Mouse (Mus musculus) forebrain, embryonic 10.5 days (tissue): ENCODE results near the gene Ifit3b. TPM values are rescaled to one million over a fixed set of nuclear protein-coding genes. Genes with fewer than 3 reads are reported as not detected.
"Not testable (repeated sequence)": the region's sequence is repeated elsewhere in the genome, so short reads cannot be mapped to it uniquely, and the experiment has no call there.

Source experiments
- DNase-seq: peaks from one replicate; pipeline ENCODE4 v3.0.0-alpha.2; 2017; ENCODE audit warnings: low spot score; ENCODE audit errors: extremely low spot score
- H3K27ac ChIP-seq: fragments of 300-500 bp; sonication (generic); 2 replicates; pipeline ENCODE4 v1.5.1; 2016; ENCODE audit warnings: mild to moderate bottlenecking
- H3K27me3 ChIP-seq: fragments of 300-500 bp; sonication (generic); 2 replicates; pipeline ENCODE4 v1.6.1; 2016; ENCODE audit warnings: mild to moderate bottlenecking; ENCODE audit not compliant: poor library complexity, severe bottlenecking
- H3K36me3 ChIP-seq: fragments of 300-500 bp; sonication (generic); replicated peaks from 2 replicates; pipeline ENCODE4 v1.6.1; 2016; ENCODE audit warnings: mild to moderate bottlenecking, moderate library complexity
- H3K4me1 ChIP-seq: fragments of 300-500 bp; sonication (generic); 2 replicates; pipeline ENCODE4 v1.6.1; 2016
- H3K4me3 ChIP-seq: fragments of 300-500 bp; sonication (generic); 2 replicates; pipeline ENCODE4 v1.5.1; 2016; ENCODE audit warnings: mild to moderate bottlenecking, moderate library complexity
- H3K9me3 ChIP-seq: fragments of 300-500 bp; sonication (generic); 2 replicates; pipeline ENCODE4 v1.6.1; 2016; ENCODE audit warnings: mild to moderate bottlenecking, moderate library complexity
- WGBS: fragments of 180-500 bp; shearing (Covaris S2); methylation state at CpG from one replicate; pipeline ENCODE4 v1.1.7; 2016; 5-methylcytosine and 5-hydroxymethylcytosine counted together
- polyA plus RNA-seq: library from polyadenylated mRNA; unstranded; fragments of >200 nt; fragmentation: Nextera tagmentation; extraction: Ambion mirVana; gene quantifications from 2 replicates; pipeline ENCODE4 v1.2.1, GENCODE M21; 2016

Gene Ifit3b
- polyA plus RNA-seq, result not detected in 2 replicates

- H3K27ac ChIP-seq, result not testable (repeated sequence)
Measured at GRCm38 (mm10) chr19:34607237-34608051, at the start of gene Ifit3b. Gene Ifit3b (plus strand): TSS chr19:34607970.

GRCm38 (mm10) chr19:34562556-34562955 lies 45.2 kb upstream of the Ifit3b start:
- Histone ChIP-seq H3K4me3 (no peak overlapping the region), H3K4me1 (peaks cover 11% of the 10 kb centered on the region), H3K27ac (no peak overlapping the region), H3K27me3 (no peaks in the 10 kb centered on the region), H3K9me3 (no peaks in the 10 kb centered on the region), H3K36me3 (no peaks in the 10 kb centered on the region)
- no peak for DNase-seq

More at GRCm38 (mm10) chr19:34607237-34608051, at the start of gene Ifit3b:
- not testable (repeated sequence) for H3K27me3 ChIP-seq, H3K9me3 ChIP-seq, DNase-seq, H3K4me1 ChIP-seq, H3K4me3 ChIP-seq, H3K36me3 ChIP-seq
- 65% methylated on average over 4 of the region's 4 CpGs for WGBS

GRCm38 (mm10) chr19:34566178-34566784 lies 41.5 kb upstream of the Ifit3b start:
- DNase-seq, result no peak
- H3K27ac ChIP-seq, result no peak overlapping the region
- no peaks in the 10 kb centered on the region for H3K9me3 ChIP-seq
- WGBS, result 85% methylated on average over 1 of the region's 1 CpGs
- no peaks in the 10 kb centered on the region for H3K27me3 ChIP-seq
- no peak overlapping the region for H3K4me3 ChIP-seq
- H3K36me3 ChIP-seq, result no peaks in the 10 kb centered on the region
- 0 out of 2 replicates have a peak, but pooled peaks cover 4% of the 10 kb centered on the region for H3K4me1 ChIP-seq

GRCm38 (mm10) chr19:34568988-34569895 lies 38.5 kb upstream of the Ifit3b start:
- Histone ChIP-seq H3K9me3 (no peaks in the 10 kb centered on the region), H3K4me1 (0 out of 2 replicates have a peak, but pooled peaks cover 4% of the 10 kb centered on the region), H3K36me3 (no peaks in the 10 kb centered on the region), H3K27ac (no peak overlapping the region), H3K4me3 (no peak overlapping the region), H3K27me3 (no peaks in the 10 kb centered on the region)
- DNase-seq, result no peak
- 78% methylated on average over 7 of the region's 7 CpGs for WGBS

GRCm38 (mm10) chr19:34569896-34570476 lies 37.8 kb upstream of the Ifit3b start:
- no peaks in the 10 kb centered on the region for H3K27me3 ChIP-seq

GRCm38 (mm10) chr19:34571080-34571479 lies 36.7 kb upstream of the Ifit3b start:
- H3K4me3 ChIP-seq, result no peak overlapping the region
- no peak for DNase-seq
- H3K4me1 ChIP-seq, result 0 out of 2 replicates have a peak, but pooled peaks cover 4% of the 10 kb centered on the region
- no peaks in the 10 kb centered on the region for H3K36me3 ChIP-seq
- H3K27me3 ChIP-seq, result no peaks in the 10 kb centered on the region
- WGBS, result 95% methylated on average over 1 of the region's 1 CpGs
- H3K27ac ChIP-seq, result no peak overlapping the region
- H3K9me3 ChIP-seq, result no peaks in the 10 kb centered on the region

More at GRCm38 (mm10) chr19:34569896-34570476, 37.8 kb upstream of the Ifit3b start:
- no peak for DNase-seq
- Histone ChIP-seq H3K27ac (no peak overlapping the region), H3K4me3 (no peak overlapping the region), H3K36me3 (no peaks in the 10 kb centered on the region), H3K4me1 (0 out of 2 replicates have a peak, but pooled peaks cover 4% of the 10 kb centered on the region), H3K9me3 (no peaks in the 10 kb centered on the region)
- WGBS, result 83% methylated on average over 4 of the region's 4 CpGs

- no peak overlapping the region for H3K4me3 ChIP-seq
- DNase-seq, result no peak
- WGBS, result 95% methylated on average over 5 of the region's 5 CpGs
Measured at GRCm38 (mm10) chr19:34573650-34574049, 34.1 kb upstream of the Ifit3b start.

GRCm38 (mm10) chr19:34577121-34577520 lies 30.6 kb upstream of the Ifit3b start:
- 79% methylated on average over 1 of the region's 1 CpGs for WGBS
- Histone ChIP-seq H3K36me3 (no peaks in the 10 kb centered on the region), H3K27me3 (no peaks in the 10 kb centered on the region), H3K4me3 (no peak overlapping the region), H3K4me1 (no peaks in the 10 kb centered on the region), H3K27ac (no peak overlapping the region), H3K9me3 (no peaks in the 10 kb centered on the region)
- DNase-seq, result no peak

More at GRCm38 (mm10) chr19:34573650-34574049, 34.1 kb upstream of the Ifit3b start:
- Histone ChIP-seq H3K27me3 (no peaks in the 10 kb centered on the region), H3K4me1 (0 out of 2 replicates have a peak, but pooled peaks cover 4% of the 10 kb centered on the region), H3K27ac (no peak overlapping the region), H3K9me3 (no peaks in the 10 kb centered on the region), H3K36me3 (no peaks in the 10 kb centered on the region)

GRCm38 (mm10) chr19:34582696-34583095 lies 25.1 kb upstream of the Ifit3b start:
- WGBS, result 94% methylated on average over 2 of the region's 2 CpGs
- H3K4me3 ChIP-seq, H3K36me3 ChIP-seq, H3K9me3 ChIP-seq, H3K27ac ChIP-seq, H3K27me3 ChIP-seq, H3K4me1 ChIP-seq, DNase-seq: not testable (repeated sequence)

GRCm38 (mm10) chr19:34583126-34583766 lies 24.5 kb upstream of the Ifit3b start, which contains the start of gene Ifit3:
Gene Ifit3 (plus strand): TSS chr19:34583531.
- H3K4me1 ChIP-seq, DNase-seq, H3K4me3 ChIP-seq, H3K9me3 ChIP-seq, H3K36me3 ChIP-seq, H3K27me3 ChIP-seq, H3K27ac ChIP-seq: not testable (repeated sequence)
- WGBS, result 77% methylated on average over 2 of the region's 2 CpGs

- H3K27ac ChIP-seq, H3K9me3 ChIP-seq, DNase-seq, H3K36me3 ChIP-seq, H3K4me1 ChIP-seq, H3K27me3 ChIP-seq, H3K4me3 ChIP-seq: not testable (repeated sequence)
- WGBS, result 70% methylated on average over 5 of the region's 5 CpGs
Measured at GRCm38 (mm10) chr19:34585740-34586458, 21.9 kb upstream of the Ifit3b start.
